Comparison of ENCODE assay signal across 8 mouse cellular contexts in the genomic region with DNA sequence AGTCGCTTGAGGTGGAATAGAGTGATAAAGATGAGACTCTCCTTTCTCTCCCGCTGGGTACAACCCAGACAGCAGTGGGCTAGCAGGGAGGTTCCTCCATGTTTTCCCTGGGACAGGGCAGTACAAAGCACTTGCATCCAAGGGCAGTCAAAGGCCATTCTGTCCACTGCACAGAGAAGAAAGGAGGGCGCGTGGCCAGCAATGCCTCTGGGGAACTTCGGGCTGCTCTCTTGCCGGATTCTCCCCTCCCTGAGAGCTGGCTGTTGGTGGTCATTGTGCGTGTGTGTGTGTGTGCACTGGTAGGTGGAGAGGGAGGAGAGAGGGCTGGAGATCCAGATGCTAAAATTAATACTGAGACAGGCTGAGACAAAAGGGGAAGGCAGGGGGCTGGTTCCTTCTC. TPM values are rescaled to one million over a fixed set of nuclear protein-coding genes. Genes with fewer than 3 reads are reported as not detected.
DNase-seq lines count a peak whose midpoint lies in the region; ATAC-seq and TF ChIP-seq lines count a peak whose summit lies in the region.

No protein-coding gene starts in this region.

- H3K36me3 ChIP-seq in neural tube, embryonic 12.5 days, result no peaks in the 10 kb centered on the region
- H3K36me3 ChIP-seq in intestine, postnatal 0 days (ENCODE audit: control insufficient read depth, insufficient read depth), result no peaks in the 10 kb centered on the region
- H3K36me3 ChIP-seq in stomach, postnatal 0 days (ENCODE audit: control insufficient read depth, insufficient read depth, low read length), result no peaks in the 10 kb centered on the region

- intact Hi-C loops in left cerebral cortex, postnatal 36 days (cut with DNase I), result loop anchor here (5.0 kb wide), 1 partner anchor 296 kb away; no protein-coding TSS in a partner anchor

- no peak overlapping the region for H3K27ac ChIP-seq in neural tube, embryonic 12.5 days
- H3K27ac ChIP-seq in intestine, postnatal 0 days (ENCODE audit: low read depth, low read length), result no peak overlapping the region
- H3K27ac ChIP-seq in stomach, postnatal 0 days (replicated peaks), result no peak overlapping the region

- no peak for ATAC-seq in neural tube, embryonic 12.5 days (ENCODE audit: low FRiP score, low read depth)
- ATAC-seq in intestine, postnatal 0 days, result no peak
- no peak for ATAC-seq in stomach, postnatal 0 days (ENCODE audit: low FRiP score, low TSS enrichment)

- no peaks in the 10 kb centered on the region; the same call in 1 of the 2 replicates for H3K4me1 ChIP-seq in neural tube, embryonic 12.5 days
- H3K4me1 ChIP-seq in intestine, postnatal 0 days (replicated peaks; ENCODE audit: control insufficient read depth, insufficient read depth, low read length), result no peaks in the 10 kb centered on the region
- no peaks in the 10 kb centered on the region; the same call in 1 of the 2 replicates for H3K4me1 ChIP-seq in stomach, postnatal 0 days (replicated peaks; ENCODE audit: control insufficient read depth, insufficient read depth)

- H3K9ac ChIP-seq in neural tube, embryonic 12.5 days, result no peak overlapping the region
- no peak overlapping the region for H3K9ac ChIP-seq in intestine, postnatal 0 days (ENCODE audit: low read depth, low read length)
- H3K9ac ChIP-seq in stomach, postnatal 0 days (ENCODE audit: low read length), result no peak overlapping the region

- WGBS in neural tube, embryonic 12.5 days, result 45% methylated on average over 7 of the region's 7 CpGs
- 42% methylated on average over 7 of the region's 7 CpGs for WGBS in intestine, postnatal 0 days
- 47% methylated on average over 6 of the region's 7 CpGs for WGBS in stomach, postnatal 0 days

- no peak for TF ChIP-seq EP300 in stomach, postnatal 0 days (optimal IDR thresholded peaks at IDR 0.05)

- H3K4me2 ChIP-seq in neural tube, embryonic 12.5 days (replicated peaks), result peak overlapping the region; percentile 92; the same call in 1 of the 2 replicates
- H3K4me2 ChIP-seq in intestine, postnatal 0 days (replicated peaks; ENCODE audit: low read depth), result peak overlapping the region; percentile 89
- peak overlapping the region; percentile 87 for H3K4me2 ChIP-seq in stomach, postnatal 0 days (replicated peaks; ENCODE audit: low read depth)

- peak; percentile 54 for DNase-seq in adrenal gland, adult 2 months
- DNase-seq in adrenal gland, adult 8-10 months, result no peak
- DNase-seq in neural tube, embryonic 10.5 days (ENCODE audit: extremely low spot score, low spot score), result no peak
- no peak for DNase-seq in stomach, postnatal 0 days (ENCODE audit: low spot score)
- DNase-seq in left cerebral cortex, postnatal 36 days (ENCODE audit: low spot score in 2 of 2), result no peak
- no peak for DNase-seq in retina, embryonic 14.5 days (ENCODE audit: low spot score)

- H3K9me3 ChIP-seq in neural tube, embryonic 12.5 days, result no peaks in the 10 kb centered on the region
- H3K9me3 ChIP-seq in intestine, postnatal 0 days (ENCODE audit: control insufficient read depth), result no peaks in the 10 kb centered on the region
- H3K9me3 ChIP-seq in stomach, postnatal 0 days (ENCODE audit: control insufficient read depth, low read length), result no peaks in the 10 kb centered on the region

- H3K4me3 ChIP-seq in neural tube, embryonic 12.5 days, result no peak overlapping the region
- H3K4me3 ChIP-seq in intestine, postnatal 0 days (ENCODE audit: low read depth, low read length), result 0 out of 2 replicates have a peak overlapping the region, but pooled peaks have one; percentile 66
- H3K4me3 ChIP-seq in stomach, postnatal 0 days (ENCODE audit: low read depth, low read length), result no peak overlapping the region; the same call in 1 of the 2 replicates

- peaks cover 51% of the 10 kb centered on the region for H3K27me3 ChIP-seq in neural tube, embryonic 12.5 days (replicated peaks)
- H3K27me3 ChIP-seq in intestine, postnatal 0 days (replicated peaks; ENCODE audit: control insufficient read depth, insufficient read depth, low read length), result peaks cover 19% of the 10 kb centered on the region
- no peaks in the 10 kb centered on the region; the same call in 1 of the 2 replicates for H3K27me3 ChIP-seq in stomach, postnatal 0 days (ENCODE audit: control insufficient read depth, insufficient read depth, low read length)

- no peak for TF ChIP-seq CTCF in intestine, postnatal 0 days (IDR thresholded peaks at IDR 0.05; ENCODE audit: low read depth)
- no peak for TF ChIP-seq CTCF in stomach, postnatal 0 days (IDR thresholded peaks at IDR 0.05; ENCODE audit: low read depth)

RNA-seq across cellular contexts. Expression of gene 1700020L24Rik, which starts 3.8 kb away (rescaled TPM):
- total RNA-seq in adrenal gland, adult 2 months (2021), result under 1 TPM in 1 of 2 experiments, not detected in 1; 0.61 TPM
- polyA plus RNA-seq in adrenal gland, adult 2 months (2012; rRNA removed), result 0.79 and 1.3 TPM in 2 replicates
- under 1 TPM in 1 of 4 experiments, not detected in 3; 0.89 TPM for total RNA-seq in adrenal gland, adult 8-10 months (2022)
- 0.38 and 0.76 TPM in 2 replicates for polyA plus RNA-seq in neural tube, embryonic 12.5 days (2016; fragmentation: Nextera tagmentation; extraction: Ambion mirVana)
- polyA plus RNA-seq in intestine, postnatal 0 days (2015; fragmentation: Nextera tagmentation; extraction: Ambion mirVana), result 0.76 and 1.5 TPM in 2 replicates
- polyA plus RNA-seq in stomach, postnatal 0 days (2015; fragmentation: Nextera tagmentation; extraction: Ambion mirVana), result 0.68 and 0.98 TPM in 2 replicates
- under 1 TPM in 1 of 2 experiments, not detected in 1; 0.54 TPM for total RNA-seq in left cerebral cortex, postnatal 36 days (2021)

RNA-seq across cellular contexts. Expression of gene Gas2l2, which starts 12.0 kb away (rescaled TPM):
- total RNA-seq in adrenal gland, adult 2 months (2021), result not detected
- polyA plus RNA-seq in adrenal gland, adult 2 months (2012; rRNA removed), result not detected in 2 replicates
- total RNA-seq in adrenal gland, adult 8-10 months (2022), result under 1 TPM in 1 of 4 experiments, not detected in 3; 0.19 TPM
- 0.20 TPM in 1 of 2 replicates, not detected in the other for polyA plus RNA-seq in neural tube, embryonic 12.5 days (2016; fragmentation: Nextera tagmentation; extraction: Ambion mirVana)
- 0.51 and 0.65 TPM in 2 replicates for polyA plus RNA-seq in intestine, postnatal 0 days (2015; fragmentation: Nextera tagmentation; extraction: Ambion mirVana)
- 0.11 and 0.21 TPM in 2 replicates for polyA plus RNA-seq in stomach, postnatal 0 days (2015; fragmentation: Nextera tagmentation; extraction: Ambion mirVana)
- total RNA-seq in left cerebral cortex, postnatal 36 days (2021), result not detected

RNA-seq across cellular contexts. Expression of gene Mmp28, which starts 21.6 kb away (rescaled TPM):
- 10 to 100 TPM in 1 of 2 experiments, 1 to 10 TPM in 1; 8.7 to 22.6 TPM for total RNA-seq in adrenal gland, adult 2 months (2021)
- polyA plus RNA-seq in adrenal gland, adult 2 months (2012; rRNA removed), result 24.2 and 27.2 TPM in 2 replicates
- total RNA-seq in adrenal gland, adult 8-10 months (2022), result 10 to 100 TPM; 15.5 to 19.1 (median 17.8) TPM
- 2.4 and 2.7 TPM in 2 replicates for polyA plus RNA-seq in neural tube, embryonic 12.5 days (2016; fragmentation: Nextera tagmentation; extraction: Ambion mirVana)
- polyA plus RNA-seq in intestine, postnatal 0 days (2015; fragmentation: Nextera tagmentation; extraction: Ambion mirVana), result 1.6 and 2.1 TPM in 2 replicates
- polyA plus RNA-seq in stomach, postnatal 0 days (2015; fragmentation: Nextera tagmentation; extraction: Ambion mirVana), result 5.6 and 6.4 TPM in 2 replicates
- 1 to 10 TPM; 3.5 to 5.1 TPM for total RNA-seq in left cerebral cortex, postnatal 36 days (2021)

RNA-seq across cellular contexts. Expression of gene Taf15, which starts 31.7 kb away (rescaled TPM):
- total RNA-seq in adrenal gland, adult 2 months (2021), result 10 to 100 TPM; 56.8 to 77.7 TPM
- polyA plus RNA-seq in adrenal gland, adult 2 months (2012; rRNA removed), result 2.5 and 3.4 TPM in 2 replicates
- total RNA-seq in adrenal gland, adult 8-10 months (2022), result 10 to 100 TPM; 58.3 to 80.5 (median 68.7) TPM
- polyA plus RNA-seq in neural tube, embryonic 12.5 days (2016; fragmentation: Nextera tagmentation; extraction: Ambion mirVana), result 9.9 and 13.6 TPM in 2 replicates
- 5.4 and 7.3 TPM in 2 replicates for polyA plus RNA-seq in intestine, postnatal 0 days (2015; fragmentation: Nextera tagmentation; extraction: Ambion mirVana)
- 2.8 and 4.0 TPM in 2 replicates for polyA plus RNA-seq in stomach, postnatal 0 days (2015; fragmentation: Nextera tagmentation; extraction: Ambion mirVana)
- 10 to 100 TPM; 44.2 to 72.7 TPM for total RNA-seq in left cerebral cortex, postnatal 36 days (2021)

RNA-seq across cellular contexts. Expression of gene Rasl10b, which starts 32.3 kb away (rescaled TPM):
- 10 to 100 TPM in 1 of 2 experiments, 1 to 10 TPM in 1; 8.6 to 14.3 TPM for total RNA-seq in adrenal gland, adult 2 months (2021)
- polyA plus RNA-seq in adrenal gland, adult 2 months (2012; rRNA removed), result 20.1 and 25.5 TPM in 2 replicates
- 10 to 100 TPM; 15.9 to 21.1 (median 17.8) TPM for total RNA-seq in adrenal gland, adult 8-10 months (2022)
- polyA plus RNA-seq in neural tube, embryonic 12.5 days (2016; fragmentation: Nextera tagmentation; extraction: Ambion mirVana), result 24.2 and 26.5 TPM in 2 replicates
- 0.82 and 0.94 TPM in 2 replicates for polyA plus RNA-seq in intestine, postnatal 0 days (2015; fragmentation: Nextera tagmentation; extraction: Ambion mirVana)
- polyA plus RNA-seq in stomach, postnatal 0 days (2015; fragmentation: Nextera tagmentation; extraction: Ambion mirVana), result 0.69 and 1.1 TPM in 2 replicates
- 100 to 1,000 TPM; 255 to 263 TPM for total RNA-seq in left cerebral cortex, postnatal 36 days (2021)
